Mouse (Mus musculus) cerebellum, adult 2 months (tissue): ENCODE results near the gene Spred3.

Source experiments
- CTCF ChIP-seq: fragments of 200-500 bp; IDR thresholded peaks from 2 replicates; pipeline ENCODE4 v1.5.1; 2011; ENCODE audit warnings: low read depth, mild to moderate bottlenecking, control low read depth, low read length, moderate library complexity, borderline replicate concordance; ENCODE audit not compliant: insufficient read depth
- POLR2A ChIP-seq: fragments of 200-500 bp; IDR thresholded peaks from 2 replicates; pipeline ENCODE4 v1.6.1; 2011; ENCODE audit warnings: low read length, control low read depth, borderline replicate concordance; ENCODE audit not compliant: insufficient read depth

DNA sequence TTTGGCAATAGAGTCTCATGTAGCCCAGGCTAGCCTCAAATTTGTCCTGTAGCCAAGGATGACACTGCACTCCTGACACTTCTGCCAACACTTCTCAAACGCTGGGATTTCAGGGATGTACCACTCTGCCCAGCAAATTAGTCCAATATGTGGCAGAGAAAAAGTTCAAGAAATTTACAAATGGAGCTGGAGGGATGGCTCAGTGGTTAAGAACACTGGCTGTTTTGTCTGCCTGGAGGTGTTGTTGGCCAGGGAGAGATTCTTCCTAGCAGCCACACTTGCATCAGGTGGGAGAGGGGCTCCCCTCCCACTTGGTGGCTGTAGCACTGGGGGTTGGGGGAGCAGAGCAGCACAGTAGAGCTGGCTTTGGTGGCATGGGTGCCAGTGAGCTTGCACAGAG lies 50.7 kb downstream of the Spred3 start:
- no peak for TF ChIP-seq POLR2A
- TF ChIP-seq CTCF = no peak
